Mouse (Mus musculus) urinary bladder, postnatal 36 days (tissue): ENCODE measurements around the gene Gm15262.
"Not testable (repeated sequence)": the region's sequence is repeated elsewhere in the genome, so short reads cannot be mapped to it uniquely, and the experiment has no call there.

Source experiments
- DNase-seq, 2 experiments: peaks; one replicate each; pipeline ENCODE4 v3.0.0; 2022; ENCODE audit warnings: low spot score in 2 of 2, mixed read lengths in 1 of 2

Gm15262 gene

DNA sequence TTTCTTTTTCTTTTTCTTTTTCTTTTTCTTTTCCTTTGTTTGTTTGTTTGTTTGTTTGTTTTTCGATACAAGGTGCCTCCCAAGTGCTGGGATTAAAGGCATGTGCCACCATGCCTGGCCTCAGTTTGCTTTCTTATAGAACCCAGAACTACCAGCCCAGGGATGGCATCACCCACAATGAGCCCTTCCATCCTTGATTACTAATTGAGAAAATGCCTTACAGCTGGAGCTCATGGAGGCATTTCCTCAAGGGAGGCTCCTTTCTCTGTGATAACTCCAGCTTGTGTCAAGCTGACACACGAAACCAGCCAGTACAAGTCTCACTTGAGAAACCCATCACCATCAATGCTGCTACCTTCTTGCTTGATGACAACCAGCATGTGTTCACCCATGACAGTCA is at the start of gene Gm15262:
TSS of gene Gm15262 (plus strand) at position 301 of the 400 bp plus-strand sequence.
- not testable (repeated sequence) for DNase-seq

DNA sequence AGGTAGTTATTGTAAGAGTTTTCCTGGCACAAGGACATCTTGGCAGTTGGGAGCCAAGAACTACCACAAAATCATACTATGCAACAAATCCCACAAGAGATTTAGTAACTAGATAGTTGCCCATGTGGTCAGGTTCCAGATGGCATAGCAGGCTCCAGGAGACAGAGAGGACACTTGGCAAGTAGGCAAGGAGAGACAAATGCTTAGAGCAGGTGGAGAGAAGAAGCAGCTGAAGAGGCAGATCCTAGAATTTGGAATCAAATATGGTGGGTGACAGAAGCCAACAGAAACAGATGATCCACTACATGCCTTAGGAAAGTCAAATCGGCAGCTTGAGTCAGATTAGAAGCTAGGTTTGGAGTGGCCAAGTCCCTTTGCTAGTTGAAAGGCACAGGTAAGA is 20.9 kb downstream of the Gm15262 start:
- no peak for DNase-seq

DNA sequence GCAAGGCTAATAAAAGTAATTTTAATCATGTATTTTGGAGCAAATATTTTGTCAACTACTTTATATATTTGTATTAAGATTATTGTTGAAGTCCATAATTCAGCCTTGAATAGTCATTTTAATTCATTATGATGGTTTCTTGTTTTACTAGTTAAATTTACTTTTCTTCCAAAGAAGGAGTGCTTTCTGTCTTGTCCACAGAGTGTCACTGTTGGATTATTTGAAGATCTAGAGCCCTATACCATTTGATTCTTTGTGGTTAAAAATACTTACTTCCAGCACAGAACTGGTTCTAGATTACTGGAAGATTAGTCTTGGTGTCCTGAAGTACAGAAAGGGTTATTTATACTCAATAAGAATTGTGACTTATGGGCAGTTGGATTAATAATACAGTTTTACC is 29.2 kb downstream of the Gm15262 start:
- no peak for DNase-seq

DNA sequence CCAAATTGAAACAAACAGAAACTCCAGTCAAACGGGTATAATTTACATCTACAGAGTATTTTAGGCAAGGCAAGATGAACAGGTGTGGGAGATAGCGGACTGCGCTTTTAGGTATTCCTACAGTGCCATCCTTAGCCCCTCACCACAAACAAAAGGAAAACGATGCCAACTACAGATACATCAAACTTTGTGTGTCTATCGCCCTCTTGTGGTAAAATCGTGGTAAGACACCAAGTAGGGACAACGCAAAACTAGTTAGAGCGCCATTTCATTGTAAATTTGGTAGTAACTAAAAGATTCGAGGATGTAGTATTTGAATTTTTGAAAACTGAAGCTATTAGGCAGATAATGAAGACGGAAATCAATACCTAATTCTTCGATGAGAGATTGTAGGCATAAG is 83.7 kb downstream of the Gm15262 start:
- no peak for DNase-seq

DNA sequence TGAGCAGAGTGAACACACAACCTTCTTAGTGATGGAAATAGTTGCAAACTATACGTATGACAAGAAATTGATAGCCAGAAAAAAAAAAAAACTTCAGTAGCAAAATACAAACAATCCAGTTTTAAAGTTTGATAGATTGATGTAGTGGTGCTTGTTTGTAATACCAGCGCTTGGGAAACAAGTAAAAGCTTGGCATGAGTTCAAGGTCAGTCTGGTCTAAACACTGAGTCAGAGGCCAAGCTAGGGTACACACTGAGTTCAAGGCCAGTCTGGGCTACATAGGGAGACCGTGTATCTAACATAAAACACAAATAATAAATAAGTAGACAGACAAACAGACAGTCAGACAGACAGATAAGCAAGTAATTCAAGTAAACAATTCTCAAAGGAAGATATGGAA is 84.2 kb downstream of the Gm15262 start:
- no peak for DNase-seq

DNA sequence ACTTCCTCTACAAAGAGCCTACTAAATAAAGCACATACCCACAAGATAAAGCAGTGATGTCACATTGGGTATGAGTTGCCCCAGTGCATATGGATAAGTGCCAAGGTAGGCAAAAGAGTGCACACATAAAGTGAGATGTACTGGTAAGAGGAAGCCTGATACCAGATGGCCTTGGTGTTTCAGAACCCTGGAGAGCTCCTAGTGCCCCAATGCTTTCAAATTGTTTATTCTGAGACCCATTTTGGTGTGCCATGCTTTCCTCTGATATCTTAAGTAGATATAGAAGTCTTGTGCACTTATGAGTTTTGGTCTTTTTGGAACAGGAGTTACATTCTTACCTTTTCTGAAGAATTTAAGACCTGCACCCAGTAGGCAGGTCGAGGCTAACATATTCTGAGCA is 88.3 kb downstream of the Gm15262 start:
- no peak for DNase-seq

DNA sequence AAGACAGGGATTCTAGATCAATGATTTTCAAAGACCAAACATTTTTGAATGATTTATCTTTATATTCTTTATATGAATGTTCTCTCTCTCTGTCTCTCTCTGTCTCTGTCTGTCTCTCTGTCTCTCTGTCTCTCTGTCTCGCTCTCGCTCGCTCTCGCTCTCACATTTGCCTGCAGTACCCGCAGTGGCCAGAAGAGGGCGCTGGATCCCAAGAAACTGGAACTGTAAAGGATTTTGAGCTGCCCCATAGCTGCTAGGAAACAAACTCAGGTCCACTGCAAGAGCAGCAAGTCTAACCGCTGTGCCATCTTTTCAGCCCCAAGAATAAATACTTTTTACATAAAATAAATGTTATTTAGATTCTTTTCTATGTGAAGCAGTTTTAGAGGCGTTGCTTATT is 98.5 kb downstream of the Gm15262 start:
- DNase-seq: peak in 1 of 2 experiments; percentile 9

DNA sequence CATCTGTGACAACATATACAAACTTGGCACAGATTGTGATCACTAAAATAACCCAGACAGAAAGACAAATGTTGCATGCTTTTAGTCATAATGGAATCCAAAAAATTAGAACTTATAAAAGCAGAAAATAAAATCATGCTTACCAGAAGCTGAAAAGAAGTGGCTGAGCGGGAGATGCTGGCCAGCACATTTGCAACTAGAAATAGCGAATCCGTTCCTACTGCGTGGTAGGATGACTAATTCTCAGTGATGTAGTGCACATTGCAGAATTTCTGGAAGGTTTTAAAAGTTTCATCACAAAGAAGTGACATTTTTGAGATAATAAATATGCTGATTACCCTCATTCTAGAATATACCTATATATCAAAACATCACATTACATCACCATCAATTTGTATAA is 100.7 kb downstream of the Gm15262 start:
- no peak for DNase-seq

DNA sequence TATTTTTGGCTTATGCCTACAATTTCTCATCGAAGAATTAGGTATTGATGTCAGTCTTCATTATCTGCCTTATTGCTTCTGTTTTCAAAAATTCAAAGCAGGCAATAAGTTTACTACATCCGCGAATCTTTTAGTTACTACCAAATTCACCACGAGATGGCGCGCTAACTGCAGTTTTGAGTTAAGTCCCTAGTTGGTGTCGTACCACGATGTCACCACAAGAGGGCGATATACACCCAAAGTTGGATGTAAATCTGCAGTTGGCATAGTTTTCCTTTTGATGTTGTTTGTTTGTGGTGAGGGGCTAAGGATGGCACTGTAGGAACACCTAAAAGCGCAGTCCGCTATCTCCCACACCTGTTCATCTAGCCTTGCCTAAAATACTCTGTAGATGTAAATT is 111.9 kb downstream of the Gm15262 start:
- DNase-seq: peak; percentile 46 to 62

DNA sequence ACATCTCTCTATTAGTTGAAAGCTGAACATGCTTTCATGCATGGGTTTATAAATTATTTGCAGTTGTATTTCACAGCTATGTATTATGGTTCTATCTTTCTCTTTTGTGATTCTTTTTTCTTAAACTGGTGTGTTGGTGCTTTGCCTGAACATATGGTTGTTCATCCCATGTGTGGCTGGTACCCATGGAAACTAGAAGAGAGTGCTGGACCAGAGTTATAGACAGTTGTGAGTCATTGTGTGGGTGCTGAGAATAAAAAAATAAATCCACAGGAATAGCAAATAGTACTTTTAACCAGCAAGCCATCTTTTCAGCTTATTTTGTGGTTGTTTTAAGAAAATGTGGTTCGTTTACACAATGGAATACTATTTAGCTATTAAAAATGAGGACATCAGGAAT is 123.9 kb downstream of the Gm15262 start:
- DNase-seq: no peak
